Mouse (Mus musculus) lung, postnatal 0 days (tissue): ENCODE measurements around the gene Rem2.

Source experiments
- CTCF ChIP-seq: IDR thresholded peaks from 2 replicates; pipeline ENCODE4 v1.5.1; 2016; ENCODE audit warnings: antibody characterized with exemption, mild to moderate bottlenecking
- EP300 ChIP-seq: IDR thresholded peaks from 2 replicates; pipeline ENCODE4 v1.6.1; 2016; ENCODE audit warnings: antibody characterized with exemption, mild to moderate bottlenecking, control low read depth

DNA sequence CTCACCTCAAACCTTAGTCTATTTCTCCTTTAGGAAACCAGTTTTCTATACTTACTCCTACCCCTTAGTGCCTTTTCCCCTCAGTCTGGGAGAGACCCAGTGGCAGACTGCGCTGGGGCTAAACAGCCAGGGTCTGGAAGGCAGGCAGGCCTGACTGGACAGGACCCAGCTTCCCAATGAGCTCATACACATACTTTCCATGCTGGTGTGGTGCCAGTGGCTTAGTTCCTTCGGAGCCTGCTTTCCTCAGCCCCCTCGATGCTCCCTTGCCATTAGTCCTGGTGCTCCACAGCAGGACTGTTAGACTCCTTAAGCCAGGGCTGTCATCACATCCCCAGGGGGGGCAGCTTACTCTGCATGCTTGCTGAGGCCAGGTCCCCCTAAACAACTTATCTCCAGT, 30.4 kb upstream of the Rem2 start:
- no peak for TF ChIP-seq CTCF
- TF ChIP-seq EP300 = no peak
